Mouse (Mus musculus) kidney, adult 11 months (tissue): ENCODE measurements around the gene Stfa2l1.
A peak's percentile ranks its signal among the peaks of the same experiment; 100 is the strongest.
"Not testable (repeated sequence)": the region's sequence is repeated elsewhere in the genome, so short reads cannot be mapped to it uniquely, and the experiment has no call there.

Source experiments
- DNase-seq: peaks from one replicate; pipeline ENCODE4 v3.0.0; 2022

Gene Stfa2l1

GRCm38 (mm10) chr16:36156402-36156975 is at the start of gene Stfa2l1:
Gene Stfa2l1, plus strand, starts transcription at chr16:36156811.
- no peak for DNase-seq

GRCm38 (mm10) chr16:36111486-36111885 is 45.1 kb upstream of the Stfa2l1 start:
- DNase-seq: not testable (repeated sequence)

GRCm38 (mm10) chr16:36115751-36116150 is 40.9 kb upstream of the Stfa2l1 start:
- DNase-seq: not testable (repeated sequence)

GRCm38 (mm10) chr16:36128092-36128491 is 28.5 kb upstream of the Stfa2l1 start:
- DNase-seq: peak; percentile 49

- no peak for DNase-seq
Measured at GRCm38 (mm10) chr16:36131141-36131540, 25.5 kb upstream of the Stfa2l1 start, which contains the start of gene Csta1. Gene Csta1, minus strand, starts transcription at chr16:36131241.

GRCm38 (mm10) chr16:36138201-36138600 is 18.4 kb upstream of the Stfa2l1 start:
- DNase-seq: no peak

GRCm38 (mm10) chr16:36167841-36168240 is 11.2 kb downstream of the Stfa2l1 start:
- not testable (repeated sequence) for DNase-seq

- no peak for DNase-seq
Measured at GRCm38 (mm10) chr16:36176108-36176507, 19.5 kb downstream of the Stfa2l1 start.

GRCm38 (mm10) chr16:36179910-36180309 is 23.3 kb downstream of the Stfa2l1 start:
- no peak for DNase-seq

GRCm38 (mm10) chr16:36183912-36184311 is 27.3 kb downstream of the Stfa2l1 start, which contains the start of gene Gm5483:
Gene Gm5483, plus strand, starts transcription at chr16:36184212.
- not testable (repeated sequence) for DNase-seq

- DNase-seq: no peak
Measured at GRCm38 (mm10) chr16:36199226-36199625, 42.6 kb downstream of the Stfa2l1 start.

- DNase-seq: peak; percentile 54
Measured at GRCm38 (mm10) chr16:36203846-36204245, 47.2 kb downstream of the Stfa2l1 start.

- DNase-seq: not testable (repeated sequence)
Measured at GRCm38 (mm10) chr16:36205684-36206083, 49.1 kb downstream of the Stfa2l1 start.

- no peak for DNase-seq
Measured at GRCm38 (mm10) chr16:36209967-36210453, 53.4 kb downstream of the Stfa2l1 start, which contains the start of gene Gm5416. Gene Gm5416, plus strand, starts transcription at chr16:36210403.
